Mouse (Mus musculus) midbrain, embryonic 10.5 days (tissue): ENCODE measurements around the gene Olfr483. TPM values are rescaled to one million over a fixed set of nuclear protein-coding genes. Genes with fewer than 3 reads are reported as not detected.

Experiments
- DNase-seq: peaks from one replicate; pipeline ENCODE4 v3.0.0-alpha.2; 2017; ENCODE audit warnings: low spot score
- H3K27ac ChIP-seq: fragments of 300-500 bp; sonication (generic); replicated peaks from 2 replicates; pipeline ENCODE4 v1.5.1; 2016; ENCODE audit warnings: mild to moderate bottlenecking
- H3K27me3 ChIP-seq: fragments of 300-500 bp; sonication (generic); 2 replicates; pipeline ENCODE4 v1.6.1; 2016; ENCODE audit warnings: low read depth, mild to moderate bottlenecking; ENCODE audit not compliant: poor library complexity, severe bottlenecking
- H3K36me3 ChIP-seq: fragments of 300-500 bp; sonication (generic); 2 replicates; pipeline ENCODE4 v1.6.1; 2016; ENCODE audit warnings: mild to moderate bottlenecking, moderate library complexity
- H3K4me1 ChIP-seq: fragments of 300-500 bp; sonication (generic); 2 replicates; pipeline ENCODE4 v1.6.1; 2016
- H3K4me3 ChIP-seq: fragments of 300-500 bp; sonication (generic); 2 replicates; pipeline ENCODE4 v1.5.1; 2016; ENCODE audit warnings: mild to moderate bottlenecking, moderate library complexity
- H3K9me3 ChIP-seq: fragments of 300-500 bp; sonication (generic); replicated peaks from 2 replicates; pipeline ENCODE4 v1.6.1; 2016; ENCODE audit warnings: mild to moderate bottlenecking
- WGBS: fragments of 180-500 bp; shearing (Covaris S2); methylation state at CpG from one replicate; pipeline ENCODE4 v1.1.7; 2016; 5-methylcytosine and 5-hydroxymethylcytosine counted together
- polyA plus RNA-seq: library from polyadenylated mRNA; unstranded; fragments of >200 nt; fragmentation: Nextera tagmentation; extraction: Ambion mirVana; gene quantifications from 2 replicates; pipeline ENCODE4 v1.2.1, GENCODE M21; 2016

Olfr483 gene
- not detected in 2 replicates for polyA plus RNA-seq

DNA sequence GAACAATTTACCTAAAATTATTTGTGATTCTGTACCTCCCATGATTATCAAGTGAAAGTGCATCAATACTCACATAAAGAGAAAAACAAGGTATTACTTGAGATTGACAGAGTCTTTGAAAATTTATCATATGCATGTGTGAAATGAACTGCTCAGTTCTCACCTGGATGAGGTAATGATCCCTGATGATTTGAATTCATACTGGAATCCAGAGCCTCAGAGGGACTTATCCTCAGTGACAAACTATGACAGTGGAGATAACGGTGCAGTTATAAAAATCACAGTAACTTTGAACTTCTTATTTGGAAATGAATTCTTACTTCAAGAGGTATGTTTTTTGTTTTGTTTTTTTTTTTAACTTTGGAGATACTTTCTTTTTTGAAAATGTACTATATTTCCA lies at the start of gene Olfr483:
Olfr483 (plus strand) TSS at position 301 of the 400 bp plus-strand sequence.
- DNase-seq, result no peak
- H3K36me3 ChIP-seq, result no peaks in the 10 kb centered on the region
- H3K4me3 ChIP-seq, result no peak within 1 kb of the TSS
- 98% methylated on average over 1 of the region's 1 CpGs for WGBS
- no peaks in the 10 kb centered on the region for H3K4me1 ChIP-seq
- H3K9me3 ChIP-seq, result no peaks in the 10 kb centered on the region
- no peaks in the 10 kb centered on the region for H3K27me3 ChIP-seq
- H3K27ac ChIP-seq, result no peak within 1 kb of the TSS

DNA sequence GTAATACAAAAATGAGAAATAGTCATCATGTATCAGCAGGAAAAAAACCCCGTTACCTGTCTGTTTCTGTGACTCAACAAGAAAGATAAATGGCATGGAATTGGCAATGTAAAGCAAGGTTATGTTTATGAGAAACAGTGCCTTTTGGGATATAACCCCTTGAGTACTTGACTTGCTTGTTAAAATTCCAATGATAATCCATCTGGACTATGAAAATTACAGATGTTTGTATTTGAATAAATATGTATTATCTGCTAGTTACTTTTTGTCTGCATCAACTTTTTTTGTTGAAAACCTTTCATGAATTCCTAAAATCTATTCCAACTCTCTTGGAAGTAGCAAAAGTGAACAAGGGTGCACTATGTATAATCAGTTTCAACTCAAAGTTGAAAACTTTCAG lies 33.4 kb upstream of the Olfr483 start, which contains the start of gene Olfr480:
Olfr480 (minus strand) TSS at position 101 of the 400 bp plus-strand sequence.
- DNase-seq, result no peak
- H3K36me3 ChIP-seq, result no peaks in the 10 kb centered on the region
- H3K4me3 ChIP-seq, result no peak within 1 kb of the TSS
- 0 out of 2 replicates have a peak, but pooled peaks cover 2% of the 10 kb centered on the region for H3K9me3 ChIP-seq
- WGBS, result 98% methylated on average over 1 of the region's 1 CpGs
- no peaks in the 10 kb centered on the region for H3K27me3 ChIP-seq
- no peaks in the 10 kb centered on the region for H3K4me1 ChIP-seq
- H3K27ac ChIP-seq, result no peak within 1 kb of the TSS

DNA sequence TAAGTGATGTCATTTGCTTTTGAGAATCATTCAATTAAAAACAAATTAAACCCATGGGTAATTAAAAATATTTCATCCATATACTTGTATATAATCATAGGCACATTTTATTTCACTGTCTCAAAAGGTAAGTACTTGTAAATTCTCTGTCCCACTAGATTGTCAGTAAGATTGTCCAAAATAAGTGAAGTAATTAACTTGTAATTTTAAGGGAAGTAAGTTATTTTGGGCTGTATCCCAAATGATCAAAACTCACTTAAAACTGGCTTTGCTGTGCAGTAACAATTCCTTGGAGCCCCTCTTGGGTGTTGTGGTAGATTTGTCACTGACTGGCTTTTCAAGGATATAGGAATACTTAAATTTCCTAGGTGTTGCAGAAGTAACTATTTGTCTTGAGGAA lies 21.1 kb upstream of the Olfr483 start, which contains the start of gene Olfr481:
Olfr481 (plus strand) TSS at position 301 of the 400 bp plus-strand sequence.
- Histone ChIP-seq H3K4me1 (no peaks in the 10 kb centered on the region), H3K36me3 (no peaks in the 10 kb centered on the region), H3K9me3 (no peaks in the 10 kb centered on the region), H3K27ac (no peak within 1 kb of the TSS), H3K27me3 (no peaks in the 10 kb centered on the region), H3K4me3 (no peak within 1 kb of the TSS)
- no peak for DNase-seq

DNA sequence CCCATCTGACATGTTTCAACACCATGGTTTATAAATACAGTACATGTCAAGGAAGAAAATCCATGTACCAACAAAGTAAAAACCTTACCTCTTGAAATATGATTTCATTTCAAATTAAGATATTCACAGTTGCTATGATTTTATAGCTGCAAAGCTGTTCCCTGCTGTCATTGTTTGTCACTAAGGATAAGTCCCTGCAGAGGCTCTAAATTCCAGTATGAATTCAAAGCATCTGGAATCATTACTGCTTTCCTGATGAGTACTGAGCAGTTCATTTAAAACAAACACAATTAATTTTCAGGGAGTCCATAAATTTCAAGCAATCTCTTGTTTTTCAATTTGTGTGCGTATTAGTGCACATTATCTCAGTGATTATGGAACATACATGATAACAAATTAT lies 3.2 kb upstream of the Olfr483 start, which contains the start of gene Olfr482:
Olfr482 (minus strand) TSS at position 101 of the 400 bp plus-strand sequence.
- Histone ChIP-seq H3K27me3 (no peaks in the 10 kb centered on the region), H3K36me3 (no peaks in the 10 kb centered on the region), H3K27ac (no peak within 1 kb of the TSS), H3K9me3 (no peaks in the 10 kb centered on the region), H3K4me1 (no peaks in the 10 kb centered on the region), H3K4me3 (no peak within 1 kb of the TSS)
- 84% methylated on average over 1 of the region's 1 CpGs for WGBS
- no peak for DNase-seq

DNA sequence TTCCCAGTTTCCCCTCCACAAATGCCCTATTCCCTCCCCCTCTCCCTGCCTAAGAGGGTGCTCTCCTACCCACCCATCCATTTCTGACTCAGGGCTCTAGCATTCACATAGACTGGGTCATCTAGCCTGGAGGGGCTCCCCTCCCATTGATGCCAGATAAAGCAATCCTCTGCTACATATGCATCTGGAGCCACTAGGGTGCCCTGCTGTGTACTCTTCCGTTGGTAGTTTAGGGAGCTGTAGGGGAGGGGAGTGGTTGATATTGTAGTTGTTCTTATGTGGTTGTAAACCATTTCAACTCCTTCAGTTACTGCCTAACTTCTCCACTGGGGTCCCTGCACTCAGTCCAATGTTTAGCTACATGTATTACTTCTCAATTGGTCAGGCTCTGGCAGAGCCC lies 20.0 kb downstream of the Olfr483 start:
- 4% methylated on average over 1 of the region's 1 CpGs for WGBS
- Histone ChIP-seq H3K9me3 (no peaks in the 10 kb centered on the region), H3K4me1 (no peaks in the 10 kb centered on the region), H3K27ac (no peak overlapping the region), H3K27me3 (no peaks in the 10 kb centered on the region), H3K4me3 (no peak overlapping the region), H3K36me3 (no peaks in the 10 kb centered on the region)
- no peak for DNase-seq

DNA sequence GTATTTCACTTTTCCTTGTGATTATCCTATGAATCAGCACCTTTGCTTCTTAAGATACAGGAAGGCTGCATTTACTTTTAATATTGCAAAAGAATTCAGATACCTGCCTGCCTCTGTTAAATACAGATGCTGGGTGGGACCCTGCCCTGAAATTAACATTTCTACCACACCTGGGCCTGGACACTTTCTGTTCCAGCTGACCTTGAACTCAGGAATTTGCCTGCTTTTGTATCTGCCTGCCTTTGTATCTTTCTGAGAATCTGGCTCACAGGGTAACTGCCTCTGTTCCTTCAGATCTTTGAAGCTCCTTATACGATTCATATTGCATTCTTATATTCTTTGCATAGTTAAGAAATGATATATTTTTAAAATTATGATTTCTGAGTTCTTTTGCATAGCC lies 20.8 kb downstream of the Olfr483 start:
- Histone ChIP-seq H3K27ac (no peak overlapping the region), H3K4me3 (no peak overlapping the region), H3K4me1 (no peaks in the 10 kb centered on the region), H3K9me3 (no peaks in the 10 kb centered on the region), H3K27me3 (no peaks in the 10 kb centered on the region), H3K36me3 (no peaks in the 10 kb centered on the region)
- 84% methylated on average over 1 of the region's 1 CpGs for WGBS
- DNase-seq, result no peak

- no peak within 1 kb of the TSS for H3K4me3 ChIP-seq
- H3K36me3 ChIP-seq, result no peaks in the 10 kb centered on the region
- H3K27me3 ChIP-seq, result no peaks in the 10 kb centered on the region
- no peaks in the 10 kb centered on the region for H3K9me3 ChIP-seq
- DNase-seq, result no peak
- H3K4me1 ChIP-seq, result no peaks in the 10 kb centered on the region
- no peak within 1 kb of the TSS for H3K27ac ChIP-seq
These were observed 26.7 kb downstream of the Olfr483 start, which contains the start of gene Olfr484 for GRCm38 (mm10) chr7:108127349-108127748. Gene Olfr484, minus strand, starts transcription at chr7:108127449.

Other genes with a start within 250 kb of the Olfr483 start
- 0.02 TPM in 1 of 2 replicates, not detected in the other for gene Olfr472, start 202.9 kb upstream of the Olfr483 start, polyA plus RNA-seq
- gene Olfr473, start 170.4 kb upstream of the Olfr483 start, polyA plus RNA-seq, result not detected in 2 replicates
- gene Olfr474, start 146.2 kb upstream of the Olfr483 start, polyA plus RNA-seq, result not detected in 2 replicates
- gene Olfr476, start 136.0 kb upstream of the Olfr483 start, polyA plus RNA-seq, result not detected in 2 replicates
- gene Olfr477, start 114.2 kb upstream of the Olfr483 start, polyA plus RNA-seq, result not detected in 2 replicates
- not detected in 2 replicates for gene Olfr478, start 66.9 kb upstream of the Olfr483 start, polyA plus RNA-seq
- gene Olfr479, start 50.2 kb upstream of the Olfr483 start, polyA plus RNA-seq, result not detected in 2 replicates
- gene Olfr480, start 33.5 kb upstream of the Olfr483 start, polyA plus RNA-seq, result not detected in 2 replicates
- not detected in 2 replicates for gene Olfr481, start 21.0 kb upstream of the Olfr483 start, polyA plus RNA-seq
- gene Olfr482, start 3.3 kb upstream of the Olfr483 start, polyA plus RNA-seq, result 0.05 TPM in 1 of 2 replicates, not detected in the other
- not detected in 2 replicates for gene Olfr484, start 26.6 kb downstream of the Olfr483 start, polyA plus RNA-seq
- not detected in 2 replicates for gene Olfr485, start 59.0 kb downstream of the Olfr483 start, polyA plus RNA-seq
- not detected in 2 replicates for gene Olfr486, start 71.9 kb downstream of the Olfr483 start, polyA plus RNA-seq
- not detected in 2 replicates for gene Olfr487, start 113.8 kb downstream of the Olfr483 start, polyA plus RNA-seq
- not detected in 2 replicates for gene Olfr488, start 157.5 kb downstream of the Olfr483 start, polyA plus RNA-seq
- gene Olfr490, start 188.1 kb downstream of the Olfr483 start, polyA plus RNA-seq, result not detected in 2 replicates
- gene Olfr491, start 212.6 kb downstream of the Olfr483 start, polyA plus RNA-seq, result not detected in 2 replicates
- not detected in 2 replicates for gene Olfr492, start 222.8 kb downstream of the Olfr483 start, polyA plus RNA-seq
- not detected in 2 replicates for gene Olfr493, start 246.1 kb downstream of the Olfr483 start, polyA plus RNA-seq